9 mouse cellular contexts compared by ENCODE assay signal in genomic region chr9:97019231-97019630, GRCm38 (mm10). TPM values are rescaled to one million over a fixed set of nuclear protein-coding genes. Genes with fewer than 3 reads are reported as not detected.
DNase-seq lines count a peak whose midpoint lies in the region; ATAC-seq lines count a peak whose summit lies in the region.
"Had no signal": no experiment of that assay in that cellular context is flagged by ENCODE, and none has a peak within 500 bp of the region (broad histone marks: within the 10 kb centered on the region; RNA-seq: fewer than 3 reads in every experiment).

No protein-coding gene starts in this region.

- WGBS in kidney, embryonic 16.5 days = 2% methylated on average over 11 of the region's 11 CpGs
- WGBS in hindbrain, embryonic 15.5 days = under 1% methylated on average over 11 of the region's 11 CpGs
- WGBS in midbrain, embryonic 16.5 days = under 1% methylated on average over 11 of the region's 11 CpGs

- DNase-seq in kidney, adult 8-10 months = no peak
- peak; percentile 74 for DNase-seq in embryo, embryonic 10.5 days (ENCODE audit: low spot score)
- no peak for DNase-seq in adrenal gland, postnatal 4 days (ENCODE audit: low spot score in 2 of 2)
- DNase-seq in left cerebral cortex, adult 18-20 months (ENCODE audit: low spot score in 2 of 2) = no peak
- no peak for DNase-seq in right cerebral cortex, adult 2 months (ENCODE audit: low spot score in 2 of 2)

- H3K4me1 ChIP-seq in kidney, embryonic 16.5 days (ENCODE audit: insufficient read depth, low read length) = peaks cover 40% of the 10 kb centered on the region
- peaks cover 42% of the 10 kb centered on the region for H3K4me1 ChIP-seq in hindbrain, embryonic 15.5 days (replicated peaks)
- H3K4me1 ChIP-seq in midbrain, embryonic 16.5 days (ENCODE audit: control insufficient read depth, insufficient read depth, low read length) = peaks cover 29% of the 10 kb centered on the region

- ATAC-seq in kidney, embryonic 16.5 days (ENCODE audit: low FRiP score, low TSS enrichment) = peak; percentile 5; the same call in 1 of the 2 replicates
- peak; percentile 40 for ATAC-seq in hindbrain, embryonic 15.5 days (ENCODE audit: low FRiP score, low read depth)
- ATAC-seq in midbrain, embryonic 16.5 days = peak; percentile 28

- peak overlapping the region; percentile 85 for H3K9ac ChIP-seq in kidney, embryonic 16.5 days (replicated peaks; ENCODE audit: low read length)
- peak overlapping the region; percentile 90 for H3K9ac ChIP-seq in hindbrain, embryonic 15.5 days
- peak overlapping the region; percentile 97 for H3K9ac ChIP-seq in midbrain, embryonic 16.5 days (ENCODE audit: low read depth, low read length)

- peak overlapping the region; percentile 73 for H3K4me3 ChIP-seq in kidney, embryonic 16.5 days (ENCODE audit: low read length)
- peak overlapping the region; percentile 81 for H3K4me3 ChIP-seq in hindbrain, embryonic 15.5 days
- H3K4me3 ChIP-seq in midbrain, embryonic 16.5 days (ENCODE audit: low read depth, low read length) = peak overlapping the region; percentile 76

- H3K27me3 ChIP-seq in kidney, embryonic 16.5 days (ENCODE audit: insufficient read depth, low read length) = peaks cover 2% of the 10 kb centered on the region; the same call in 1 of the 2 replicates
- H3K27me3 ChIP-seq in hindbrain, embryonic 15.5 days = no peaks in the 10 kb centered on the region
- no peaks in the 10 kb centered on the region for H3K27me3 ChIP-seq in midbrain, embryonic 16.5 days (ENCODE audit: control insufficient read depth, insufficient read depth, low read depth, low read length)

- H3K27ac ChIP-seq in kidney, embryonic 16.5 days (ENCODE audit: low read length) = peak overlapping the region; percentile 95
- peak overlapping the region; percentile 97 for H3K27ac ChIP-seq in hindbrain, embryonic 15.5 days (replicated peaks)
- peak overlapping the region; percentile 96 for H3K27ac ChIP-seq in midbrain, embryonic 16.5 days (ENCODE audit: low read length)
- H3K27ac ChIP-seq: macrophage had no signal

- H3K9me3 ChIP-seq in kidney, embryonic 16.5 days (ENCODE audit: low read length) = no peaks in the 10 kb centered on the region
- no peaks in the 10 kb centered on the region for H3K9me3 ChIP-seq in hindbrain, embryonic 15.5 days
- H3K9me3 ChIP-seq in midbrain, embryonic 16.5 days (replicated peaks; ENCODE audit: control insufficient read depth, low read length, poor library complexity, severe bottlenecking) = no peaks in the 10 kb centered on the region

- H3K4me2 ChIP-seq in kidney, embryonic 16.5 days (replicated peaks; ENCODE audit: low read depth, low read length) = peak overlapping the region; percentile 77
- H3K4me2 ChIP-seq in hindbrain, embryonic 15.5 days = peak overlapping the region; percentile 90
- peak overlapping the region; percentile 84 for H3K4me2 ChIP-seq in midbrain, embryonic 16.5 days (ENCODE audit: low read length)

- H3K36me3 ChIP-seq in kidney, embryonic 16.5 days (ENCODE audit: insufficient read depth, low read length) = no peaks in the 10 kb centered on the region
- H3K36me3 ChIP-seq in hindbrain, embryonic 15.5 days = no peaks in the 10 kb centered on the region
- no peaks in the 10 kb centered on the region for H3K36me3 ChIP-seq in midbrain, embryonic 16.5 days (ENCODE audit: control insufficient read depth, insufficient read depth, low read length)

RNA-seq across cellular contexts. Expression of gene Spsb4, which starts 0.6 kb away (rescaled TPM):
- 64.3 and 66.6 TPM in 2 replicates for polyA plus RNA-seq in kidney, embryonic 16.5 days (2015; fragmentation: Nextera tagmentation; extraction: Ambion mirVana)
- 43.3 and 46.3 TPM in 2 replicates for polyA plus RNA-seq in hindbrain, embryonic 15.5 days (2015; fragmentation: Nextera tagmentation; extraction: Ambion mirVana)
- 23.5 and 28.3 TPM in 2 replicates for polyA plus RNA-seq in midbrain, embryonic 16.5 days (2015; fragmentation: Nextera tagmentation; extraction: Ambion mirVana)
- total RNA-seq in adrenal gland, postnatal 4 days (2021) = 10 to 100 TPM in 1 of 2 experiments, 1 to 10 TPM in 1; 4.5 to 10.1 TPM
- total RNA-seq in left cerebral cortex, adult 18-20 months (2021) = 1 to 10 TPM; 4.7 to 6.3 TPM
